Mouse (Mus musculus): ENCODE results near the gene Praf2. TPM values are rescaled to one million over a fixed set of nuclear protein-coding genes. Genes with fewer than 3 reads are reported as not detected.
"Not testable (repeated sequence)": the region's sequence is repeated elsewhere in the genome, so short reads cannot be mapped to it uniquely, and the experiment has no call there.

Gene Praf2
- total RNA-seq (2021), result 1 to 10 TPM; 3.3 to 6.7 TPM
- long read RNA-seq, experiment 1, transcript Praf2-201 (3 exons, 1,339 nt), result major isoform, 7 of 7 reads
- long read RNA-seq, experiment 1, partial matches to known transcripts, result 0 of 7 reads
- long read RNA-seq, experiment 1, other reads (novel, unspliced or antisense), result 0 of 7 reads
- long read RNA-seq, experiment 2, partial matches to known transcripts, result 0 of 3 reads
- long read RNA-seq, experiment 2, other reads (novel, unspliced or antisense), result 0 of 3 reads

- TF ChIP-seq CTCF (IDR thresholded peaks at IDR 0.05), result no peak
- peak; percentile 83 for DNase-seq
- peak within 1 kb of the TSS; percentile 71 for H3K4me3 ChIP-seq
- intact Hi-C loops (cut with DNase I), result no loop called here
- H3K27ac ChIP-seq, result peak within 1 kb of the TSS; percentile 77
Observed at GRCm38 (mm10) chrX:7728215-7728921, at the start of gene Praf2. TSS of gene Praf2 (plus strand) at chrX:7728439.

DNA sequence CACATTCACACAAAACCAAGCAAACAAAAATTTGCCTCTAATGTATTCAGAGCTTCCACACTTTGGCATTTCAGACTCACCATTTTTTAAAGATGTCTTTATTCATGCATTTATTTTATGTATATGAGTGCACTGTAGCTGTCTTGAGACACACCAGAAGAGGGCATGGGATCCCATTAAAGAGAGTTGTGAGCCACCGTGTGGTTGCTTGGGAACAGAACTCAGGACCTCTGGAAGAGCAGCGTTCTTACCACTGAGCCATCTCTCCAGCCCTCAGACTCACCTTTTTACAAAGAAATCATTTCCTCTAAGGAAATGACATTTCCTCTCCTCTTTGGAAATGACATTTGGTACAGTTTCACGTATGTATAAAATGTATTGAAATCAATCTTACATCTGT lies 49.3 kb upstream of the Praf2 start:
- H3K4me3 ChIP-seq, result peak overlapping the region; percentile 75
- intact Hi-C loops (cut with DNase I), result no loop called here
- DNase-seq, result no peak
- peak; percentile 20; the same call in 1 of the 2 replicates for TF ChIP-seq CTCF (IDR thresholded peaks at IDR 0.05)
- peak overlapping the region; percentile 90 for H3K27ac ChIP-seq

GRCm38 (mm10) chrX:7679405-7680056 lies 48.7 kb upstream of the Praf2 start:
- DNase-seq, result peak; percentile 95
- intact Hi-C loops (cut with DNase I), result no loop called here
- peak overlapping the region; percentile 90 for H3K27ac ChIP-seq
- peak overlapping the region; percentile 75 for H3K4me3 ChIP-seq
- TF ChIP-seq CTCF (IDR thresholded peaks at IDR 0.05), result peak; percentile 93

GRCm38 (mm10) chrX:7680057-7680412 lies 48.2 kb upstream of the Praf2 start:
- peak overlapping the region; percentile 90 for H3K27ac ChIP-seq

GRCm38 (mm10) chrX:7680864-7681263 lies 47.4 kb upstream of the Praf2 start, which contains the start of gene Magix:
TSS of gene Magix (minus strand) at chrX:7681251.
- Histone ChIP-seq H3K4me3 (peak within 1 kb of the TSS; percentile 75), H3K27ac (peak within 1 kb of the TSS; percentile 90)
- DNase-seq, result peak; percentile 76
- TF ChIP-seq CTCF (IDR thresholded peaks at IDR 0.05), result no peak
- intact Hi-C loops (cut with DNase I), result no loop called here

More at GRCm38 (mm10) chrX:7680057-7680412, 48.2 kb upstream of the Praf2 start:
- peak overlapping the region; percentile 75 for H3K4me3 ChIP-seq
- intact Hi-C loops (cut with DNase I), result no loop called here
- TF ChIP-seq CTCF (IDR thresholded peaks at IDR 0.05), result no peak
- no peak for DNase-seq

DNA sequence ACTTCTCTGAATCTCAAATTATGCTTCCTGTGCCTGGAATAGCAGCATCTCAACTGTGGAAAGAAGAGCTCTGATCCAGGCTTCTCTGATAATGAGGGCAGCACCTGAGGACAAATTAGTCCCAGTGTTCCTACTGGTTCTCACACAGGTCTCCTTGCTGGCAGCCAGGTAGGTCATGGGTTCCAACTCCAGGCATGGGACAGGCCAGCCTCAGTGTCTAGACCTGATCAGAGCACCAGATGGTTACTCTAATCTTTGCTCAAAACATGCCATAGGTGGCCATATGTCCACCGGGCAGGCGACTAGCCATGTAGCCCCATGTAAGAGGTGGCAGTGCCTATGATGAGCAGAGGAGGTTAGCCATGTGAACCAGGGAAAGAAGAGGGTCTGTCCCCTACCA lies 39.9 kb upstream of the Praf2 start:
- no peak for DNase-seq
- intact Hi-C loops (cut with DNase I), result no loop called here
- H3K4me3 ChIP-seq, result no peak overlapping the region
- no peak overlapping the region for H3K27ac ChIP-seq
- no peak for TF ChIP-seq CTCF (IDR thresholded peaks at IDR 0.05)

DNA sequence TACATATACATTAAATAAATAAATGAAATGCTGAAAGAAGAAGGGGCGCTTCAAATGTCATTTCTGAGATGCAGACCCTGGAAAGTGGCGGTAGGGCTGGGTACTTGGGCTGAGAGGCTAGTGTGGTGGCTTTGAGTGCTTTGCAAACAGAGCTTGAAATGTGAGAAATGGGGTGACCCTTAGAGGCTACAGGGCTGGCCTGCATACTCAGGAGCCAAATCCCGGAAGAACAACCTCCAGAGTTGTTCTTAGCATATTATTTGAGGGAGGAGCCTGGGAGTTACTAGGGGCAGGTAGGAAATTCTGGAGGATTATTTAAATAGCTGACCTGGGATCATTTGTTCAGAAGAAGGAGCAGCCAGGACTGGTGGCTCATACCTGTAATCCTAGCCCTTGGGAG lies 37.8 kb upstream of the Praf2 start:
- intact Hi-C loops (cut with DNase I), result loop anchor here (5.0 to 10.0 kb wide), 3 partner anchors 43 to 268 kb away; partner anchors contain the start of genes Foxp3 and Ppp1r3f
- H3K4me3 ChIP-seq, result no peak overlapping the region
- no peak for DNase-seq
- H3K27ac ChIP-seq, result peak overlapping the region; percentile 17; the same call in 1 of the 2 replicates
- no peak for TF ChIP-seq CTCF (IDR thresholded peaks at IDR 0.05)

GRCm38 (mm10) chrX:7692862-7693261 lies 35.4 kb upstream of the Praf2 start:
- peak; percentile 68 for TF ChIP-seq CTCF (IDR thresholded peaks at IDR 0.05)
- DNase-seq, result peak; percentile 31
- intact Hi-C loops (cut with DNase I), result loop anchor here (5.0 to 10.0 kb wide), 3 partner anchors 46 to 271 kb away; partner anchors contain the start of genes Foxp3 and Ppp1r3f
- Histone ChIP-seq H3K27ac (no peak overlapping the region), H3K4me3 (no peak overlapping the region)

DNA sequence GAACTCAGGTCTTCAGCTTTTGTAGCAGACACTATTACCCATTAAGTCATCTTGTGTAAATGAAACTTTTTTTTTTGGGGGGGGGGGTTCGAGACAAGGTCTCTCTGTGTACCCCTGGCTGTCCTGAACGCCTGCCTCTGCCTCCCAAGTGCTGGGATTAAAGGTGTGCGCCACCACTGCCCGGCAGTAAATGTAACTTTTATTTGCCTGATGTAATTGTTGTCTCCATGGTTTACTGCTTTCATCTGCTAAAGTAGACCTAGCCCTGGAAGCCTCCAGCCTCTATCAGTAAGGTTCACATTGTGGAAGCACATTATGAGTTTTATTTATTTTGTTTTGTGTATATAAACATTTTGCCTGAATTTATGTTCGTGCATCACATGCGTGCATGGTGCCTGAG lies 31.7 kb upstream of the Praf2 start:
- no peak for TF ChIP-seq CTCF (IDR thresholded peaks at IDR 0.05)
- intact Hi-C loops (cut with DNase I), result loop anchor here (10.0 kb wide), 1 partner anchor 122 kb away; the partner anchor contains the start of genes Foxp3 and Ppp1r3f
- DNase-seq, result no peak
- H3K4me3 ChIP-seq, result peak overlapping the region; percentile 81
- H3K27ac ChIP-seq, result peak overlapping the region; percentile 28

- Histone ChIP-seq H3K4me3 (peak within 1 kb of the TSS; percentile 81), H3K27ac (peak within 1 kb of the TSS; percentile 89)
- TF ChIP-seq CTCF (IDR thresholded peaks at IDR 0.05), result no peak
- DNase-seq, result peak; percentile 82
- intact Hi-C loops (cut with DNase I), result loop anchor here (10.0 kb wide), 1 partner anchor 122 kb away; the partner anchor contains the start of genes Foxp3 and Ppp1r3f
Observed at GRCm38 (mm10) chrX:7696954-7697381, 31.3 kb upstream of the Praf2 start, which contains the start of gene Gpkow. TSS of gene Gpkow (plus strand) at chrX:7697131.

- peak overlapping the region; percentile 70 for H3K4me3 ChIP-seq
- intact Hi-C loops (cut with DNase I); DNase-seq: not testable (repeated sequence)
- peak overlapping the region; percentile 78 for H3K27ac ChIP-seq
Observed at GRCm38 (mm10) chrX:7713764-7714134, 14.5 kb upstream of the Praf2 start.

- intact Hi-C loops (cut with DNase I), result not testable (repeated sequence)
- Histone ChIP-seq H3K4me3 (peak within 1 kb of the TSS; percentile 70), H3K27ac (peak within 1 kb of the TSS; percentile 90)
- DNase-seq, result peak; percentile 95
Observed at GRCm38 (mm10) chrX:7714135-7714899, 13.9 kb upstream of the Praf2 start, which contains the start of gene Wdr45. TSS of gene Wdr45 (plus strand) at chrX:7714333.

All from gastrocnemius, adult 2 months (tissue).